Mouse (Mus musculus) heart, postnatal 10 days (tissue): ENCODE measurements around the gene Cep68. TPM values are rescaled to one million over a fixed set of nuclear protein-coding genes. Genes with fewer than 3 reads are reported as not detected.

Source experiments
- DNase-seq, 2 experiments: peaks; one replicate each; pipeline ENCODE4 v3.0.0; 2021
- intact Hi-C: fragments of 180-260 bp; cut with DNase I; formaldehyde crosslinking; loops from one replicate; pipeline ENCODE4 v1.15.1; 2025
- total RNA-seq, 2 experiments: library from RNA; stranded (reverse); gene quantifications; 2 replicates each; pipeline ENCODE4 v1.2.3; 2021

Cep68 gene
- total RNA-seq, 2 experiments from 2014 or later = 40.0 to 42.7 TPM

DNA sequence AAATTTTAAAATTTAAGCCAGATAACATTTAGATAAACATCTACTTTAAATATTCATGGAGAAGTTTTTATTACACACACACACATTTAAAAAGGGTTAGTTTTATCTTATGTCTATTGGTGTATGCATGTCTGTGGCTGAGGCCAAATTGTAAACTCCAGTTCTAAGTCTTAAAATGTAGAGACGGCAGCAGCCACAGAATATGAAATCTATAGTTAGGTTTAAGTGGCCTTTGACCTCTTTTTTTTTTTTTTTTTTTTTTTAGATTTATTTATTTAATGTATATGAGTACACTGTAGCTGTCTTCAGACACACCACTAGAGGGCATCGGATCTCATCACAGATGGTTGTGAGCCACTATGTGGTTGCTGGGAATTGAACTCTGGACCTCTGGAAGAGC is 41.6 kb downstream of the Cep68 start:
- intact Hi-C loops = loop anchor here (5.0 kb wide), 1 partner anchor 280 kb away; no protein-coding TSS in a partner anchor
- DNase-seq = no peak

DNA sequence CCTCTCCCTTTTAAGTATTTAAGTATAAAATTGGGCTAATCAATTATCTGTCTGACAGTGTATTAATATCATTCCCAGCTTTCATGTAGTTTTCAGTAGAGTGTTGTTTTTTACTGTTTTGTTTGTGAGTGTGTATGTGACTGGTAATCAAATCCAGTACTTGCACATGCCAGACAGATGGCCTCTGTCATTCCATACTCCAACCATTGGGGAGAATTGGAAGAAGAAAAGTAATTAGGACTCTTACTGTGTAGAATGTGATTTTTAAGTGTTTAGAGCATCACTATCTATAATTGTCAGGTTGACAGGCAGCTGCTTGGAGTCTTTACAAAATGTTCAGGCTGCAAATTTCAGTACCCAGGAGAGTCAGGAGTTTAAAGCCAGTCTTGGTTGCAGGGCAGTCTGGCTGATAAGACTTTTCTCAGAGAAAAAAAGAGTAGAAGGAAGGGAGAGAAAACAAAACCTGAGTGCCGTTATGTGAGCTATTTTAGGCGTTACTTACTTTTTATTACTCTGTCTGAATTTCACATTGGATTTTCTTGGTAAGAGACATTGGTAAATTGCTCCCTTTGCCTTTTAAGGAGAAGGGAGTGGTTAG is 42.5 kb downstream of the Cep68 start:
- DNase-seq = no peak
- intact Hi-C loops = loop anchor here (5.0 kb wide), 1 partner anchor 279 kb away; no protein-coding TSS in a partner anchor

DNA sequence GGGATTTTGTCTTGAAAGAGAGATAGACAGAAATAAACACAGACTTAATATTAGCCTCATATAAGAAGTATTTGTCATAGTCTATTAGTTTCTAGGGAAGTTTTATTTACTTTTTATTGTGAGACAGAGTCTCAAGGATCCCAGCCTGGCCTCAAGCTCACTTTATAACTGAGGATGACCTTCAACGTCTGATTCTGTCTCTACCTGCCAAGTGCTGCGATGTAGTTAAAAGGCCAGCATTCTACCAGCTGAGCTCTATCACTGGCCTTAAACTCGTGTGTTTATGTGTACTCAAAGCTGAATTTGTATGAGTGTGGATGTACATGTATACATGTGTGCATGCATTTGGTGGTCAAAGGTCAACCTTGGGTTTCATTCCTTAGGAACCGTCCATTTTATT is 43.7 kb downstream of the Cep68 start:
- intact Hi-C loops = loop anchor here (5.0 kb wide), 1 partner anchor 278 kb away; no protein-coding TSS in a partner anchor

GRCm38 (mm10) chr11:20204870-20205446 is 44.3 kb downstream of the Cep68 start:
- DNase-seq = no peak
- intact Hi-C loops = loop anchor here (5.0 kb wide), 3 partner anchors 127 to 278 kb away; partner anchors contain the start of gene Slc1a4

More for the DNA sequence above, 43.7 kb downstream of the Cep68 start:
- DNase-seq = no peak

DNA sequence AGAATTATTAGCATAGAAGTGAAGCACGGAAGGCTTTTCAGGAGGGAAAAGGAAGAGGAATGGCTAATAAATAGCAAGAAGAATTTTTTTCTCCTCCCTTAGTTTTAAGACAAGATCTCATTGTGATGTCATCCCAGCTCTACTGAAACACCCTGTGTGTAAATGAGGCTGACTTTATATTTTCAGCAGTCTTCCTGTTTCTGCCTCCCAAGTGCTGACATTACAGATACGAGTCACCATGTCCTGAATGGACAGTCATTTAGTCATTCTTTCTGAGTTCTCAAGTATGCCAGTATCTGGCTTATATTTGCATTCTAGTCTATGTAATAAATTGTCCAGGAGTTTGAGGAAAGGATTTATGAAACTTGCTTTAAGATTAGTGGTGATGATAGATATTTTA is 44.9 kb downstream of the Cep68 start:
- intact Hi-C loops = loop anchor here (5.0 kb wide), 2 partner anchors 128 to 198 kb away; partner anchors contain the start of gene Slc1a4
- DNase-seq = no peak

DNA sequence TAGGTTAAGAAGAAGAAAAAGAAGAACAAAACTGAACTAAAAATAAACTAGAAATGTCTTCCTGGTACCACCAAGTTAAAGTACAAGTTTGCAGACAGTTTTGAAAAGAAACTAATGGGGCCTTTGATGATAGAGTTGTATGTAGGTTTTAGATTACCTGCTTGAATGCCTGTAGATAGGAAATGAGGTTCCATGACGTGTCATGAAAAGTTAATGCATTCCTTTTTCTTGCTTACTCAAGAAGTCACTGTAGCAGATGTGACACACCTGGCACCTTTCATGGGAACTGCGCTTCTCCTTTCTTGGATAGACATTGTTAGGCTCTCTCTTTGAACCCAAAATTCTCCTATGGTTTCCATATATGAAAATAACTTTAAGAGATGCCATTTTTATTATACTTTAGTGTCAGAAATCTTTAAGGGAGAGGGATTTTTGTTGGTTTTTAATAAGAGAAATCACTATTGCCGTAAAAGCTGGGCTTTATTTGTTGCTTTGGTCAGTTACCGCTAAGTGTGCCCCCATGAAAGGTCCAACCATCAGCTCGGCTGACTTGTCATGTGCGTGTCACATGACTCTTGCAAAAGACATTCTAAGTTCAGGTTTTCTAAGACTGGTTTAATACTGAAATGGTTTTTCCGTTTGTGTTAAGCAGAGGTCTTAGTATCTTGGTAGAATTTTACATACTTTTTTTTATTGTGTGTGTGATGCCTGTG is 46.8 kb downstream of the Cep68 start:
- DNase-seq = peak in 1 of 2 experiments; percentile 35
- intact Hi-C loops = loop anchor here (5.0 kb wide), 2 partner anchors 130 to 200 kb away; partner anchors contain the start of gene Slc1a4

DNA sequence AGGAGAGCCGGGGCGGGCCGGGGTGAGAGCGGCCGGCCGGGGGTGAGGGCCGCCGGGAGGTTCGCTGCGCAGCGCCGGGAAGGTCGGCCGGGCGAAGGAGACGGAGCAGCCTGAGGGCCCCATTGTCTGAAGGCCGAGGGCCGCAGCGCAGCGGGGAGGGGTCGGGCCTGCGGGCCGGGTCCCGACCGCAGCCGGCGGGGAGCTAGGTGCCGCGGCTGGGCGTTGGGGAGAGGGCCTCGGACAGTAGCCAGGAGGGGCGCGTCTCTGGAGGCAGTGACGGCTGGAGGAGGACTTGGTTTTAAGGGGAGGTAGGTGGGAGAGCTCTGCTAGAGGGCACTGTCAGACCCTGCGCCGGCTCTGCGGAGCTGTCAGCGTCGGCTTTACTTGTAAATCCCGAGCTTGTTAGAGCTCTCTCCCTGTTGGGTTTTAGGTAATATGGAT is 47.5 kb downstream of the Cep68 start:
- DNase-seq = peak; percentile 69 to 76
- intact Hi-C loops = loop anchor here (2.0 to 5.0 kb wide), 3 partner anchors 69 to 201 kb away; partner anchors contain the start of gene Slc1a4

- intact Hi-C loops = loop anchor here (2.0 to 5.0 kb wide), 3 partner anchors 68 to 201 kb away; partner anchors contain the start of gene Slc1a4
- DNase-seq = peak; percentile 100
Measured at GRCm38 (mm10) chr11:20200713-20201575, 48.3 kb downstream of the Cep68 start, which contains the start of gene Rab1a. Gene Rab1a, plus strand, starts transcription at chr11:20201432.

DNA sequence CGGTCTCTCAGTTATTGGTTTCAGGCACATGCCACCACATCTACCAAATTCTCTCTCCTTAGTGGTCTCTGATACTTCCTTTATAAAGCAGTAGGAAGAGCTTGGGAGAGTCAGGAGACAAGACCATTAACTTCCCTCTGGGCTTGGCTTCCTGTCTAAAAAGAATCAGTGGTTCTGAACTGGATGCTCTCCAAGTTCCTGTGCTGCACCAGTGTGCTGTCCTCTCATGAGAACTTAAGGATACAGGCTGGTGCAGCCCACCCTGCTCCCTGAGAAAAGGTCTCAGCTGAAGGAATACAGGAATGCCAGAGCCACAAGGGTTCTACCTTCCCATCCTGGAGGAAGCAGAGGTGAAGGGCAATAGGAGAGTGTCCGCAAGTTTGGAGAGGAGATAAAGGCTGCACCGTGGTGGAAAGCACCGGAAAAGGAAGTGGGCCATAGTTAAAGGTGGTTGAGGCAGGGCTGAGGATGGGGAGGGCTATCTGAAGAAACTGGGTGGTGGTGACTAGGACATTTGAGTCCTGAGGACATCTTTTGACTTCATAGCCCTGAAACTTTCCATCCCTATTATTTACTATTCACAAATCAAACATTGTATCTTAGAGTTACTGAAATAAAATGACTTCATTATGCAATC is 56.0 kb downstream of the Cep68 start:
- DNase-seq = peak in 1 of 2 experiments; percentile 38
- intact Hi-C loops = no loop called here

GRCm38 (mm10) chr11:20187271-20187670 is 62.0 kb downstream of the Cep68 start:
- intact Hi-C loops = no loop called here
- no peak for DNase-seq

Other genes with a start within 250 kb of the Cep68 start
- 100 to 1,000 TPM in 1 of 2 experiments, 10 to 100 TPM in 1; 95.8 to 107 TPM for gene Actr2, start 136.5 kb downstream of the Cep68 start, total RNA-seq
- gene Rab1a, start 48.0 kb downstream of the Cep68 start, total RNA-seq = 100 to 1,000 TPM; 163 to 167 TPM
- gene Slc1a4, start 83.3 kb upstream of the Cep68 start, total RNA-seq = 1 to 10 TPM; 3.1 to 3.5 TPM